Mouse (Mus musculus): ENCODE measurements at regions not wholly inside any gene's neighbourhood (a gene's known extent, or its start where the extent isn't known, plus 50 kb on each side); places are given as distances from the start of the nearest gene placed in this dataset.

GRCm38 (mm10) chr4:54601671-54602512 lies 343.0 kb upstream of the Zfp462 start:
- Histone ChIP-seq H3K4me1 (ENCODE audit: control insufficient read depth, insufficient read depth, low read length) (peaks cover 5% of the 10 kb centered on the region; the same call in 1 of the 2 replicates), H3K27ac (replicated peaks; ENCODE audit: insufficient read depth, low read depth, low read length) (no peak overlapping the region), H3K9ac (ENCODE audit: low read depth, low read length) (no peak overlapping the region), H3K27me3 (ENCODE audit: control insufficient read depth, insufficient read depth, low read length) (no peaks in the 10 kb centered on the region), H3K4me3 (ENCODE audit: insufficient read depth, low read depth, low read length) (no peak overlapping the region), H3K79me2 (ENCODE audit: control insufficient read depth, insufficient read depth, low read length) (no peaks in the 10 kb centered on the region), H3K36me3 (ENCODE audit: control insufficient read depth, insufficient read depth, low read length) (no peaks in the 10 kb centered on the region)
- WGBS, result 89% methylated on average over 15 of the region's 15 CpGs
- TF ChIP-seq CTCF (IDR thresholded peaks at IDR 0.05; ENCODE audit: low read depth, low read length) (no peak), POLR2A (IDR thresholded peaks at IDR 0.05; ENCODE audit: extremely low read depth, insufficient read depth, low read length) (no peak)
- no peak for DNase-seq (ENCODE audit: extremely low read depth, low read depth, low spot score)

- no peak for TF ChIP-seq POLR2A (IDR thresholded peaks at IDR 0.05; ENCODE audit: extremely low read depth, insufficient read depth, low read length)
- TF ChIP-seq CTCF (IDR thresholded peaks at IDR 0.05; ENCODE audit: low read depth, low read length), result no peak
- 54% methylated on average over 6 of the region's 6 CpGs for WGBS
- DNase-seq (ENCODE audit: extremely low read depth, low read depth, low spot score), result peak; percentile 87
- no peak overlapping the region for H3K4me3 ChIP-seq (ENCODE audit: insufficient read depth, low read depth, low read length)
- H3K27me3 ChIP-seq (ENCODE audit: control insufficient read depth, insufficient read depth, low read length), result no peaks in the 10 kb centered on the region
- H3K36me3 ChIP-seq (ENCODE audit: control insufficient read depth, insufficient read depth, low read length), result no peaks in the 10 kb centered on the region
- H3K79me2 ChIP-seq (ENCODE audit: control insufficient read depth, insufficient read depth, low read length), result no peaks in the 10 kb centered on the region
- H3K4me1 ChIP-seq (ENCODE audit: control insufficient read depth, insufficient read depth, low read length), result peaks cover 5% of the 10 kb centered on the region; the same call in 1 of the 2 replicates
- no peak overlapping the region for H3K27ac ChIP-seq (replicated peaks; ENCODE audit: insufficient read depth, low read depth, low read length)
- no peak overlapping the region for H3K9ac ChIP-seq (ENCODE audit: low read depth, low read length)
These were observed 342.2 kb upstream of the Zfp462 start for GRCm38 (mm10) chr4:54602513-54603205.

- no peak overlapping the region for H3K27ac ChIP-seq (replicated peaks; ENCODE audit: insufficient read depth, low read depth, low read length)
- H3K9ac ChIP-seq (ENCODE audit: low read depth, low read length), result no peak overlapping the region
- H3K4me3 ChIP-seq (ENCODE audit: insufficient read depth, low read depth, low read length), result no peak overlapping the region
- peaks cover 2% of the 10 kb centered on the region for H3K4me1 ChIP-seq (ENCODE audit: control insufficient read depth, insufficient read depth, low read length)
- no peak for DNase-seq (ENCODE audit: extremely low read depth, low read depth, low spot score)
- H3K27me3 ChIP-seq (ENCODE audit: control insufficient read depth, insufficient read depth, low read length), result no peaks in the 10 kb centered on the region
- TF ChIP-seq CTCF (IDR thresholded peaks at IDR 0.05; ENCODE audit: low read depth, low read length), result no peak
- no peak for TF ChIP-seq POLR2A (IDR thresholded peaks at IDR 0.05; ENCODE audit: extremely low read depth, insufficient read depth, low read length)
- no peaks in the 10 kb centered on the region for H3K79me2 ChIP-seq (ENCODE audit: control insufficient read depth, insufficient read depth, low read length)
- WGBS, result 78% methylated on average over 5 of the region's 5 CpGs
- no peaks in the 10 kb centered on the region for H3K36me3 ChIP-seq (ENCODE audit: control insufficient read depth, insufficient read depth, low read length)
These were observed 334.7 kb upstream of the Zfp462 start for GRCm38 (mm10) chr4:54610101-54610500.

- no peak for DNase-seq (ENCODE audit: extremely low read depth, low read depth, low spot score)
- no peak overlapping the region for H3K4me3 ChIP-seq (ENCODE audit: insufficient read depth, low read depth, low read length)
- 80% methylated on average over 7 of the region's 7 CpGs for WGBS
- TF ChIP-seq POLR2A (IDR thresholded peaks at IDR 0.05; ENCODE audit: extremely low read depth, insufficient read depth, low read length), result no peak
- TF ChIP-seq CTCF (IDR thresholded peaks at IDR 0.05; ENCODE audit: low read depth, low read length), result no peak
- no peak overlapping the region for H3K27ac ChIP-seq (replicated peaks; ENCODE audit: insufficient read depth, low read depth, low read length)
- H3K9ac ChIP-seq (ENCODE audit: low read depth, low read length), result no peak overlapping the region
- no peaks in the 10 kb centered on the region for H3K79me2 ChIP-seq (ENCODE audit: control insufficient read depth, insufficient read depth, low read length)
- no peaks in the 10 kb centered on the region for H3K36me3 ChIP-seq (ENCODE audit: control insufficient read depth, insufficient read depth, low read length)
- peaks cover 10% of the 10 kb centered on the region for H3K4me1 ChIP-seq (ENCODE audit: control insufficient read depth, insufficient read depth, low read length)
- H3K27me3 ChIP-seq (ENCODE audit: control insufficient read depth, insufficient read depth, low read length), result no peaks in the 10 kb centered on the region
These were observed 332.6 kb upstream of the Zfp462 start for GRCm38 (mm10) chr4:54611990-54612980.

- DNase-seq (ENCODE audit: extremely low read depth, low read depth, low spot score), result no peak
- H3K4me1 ChIP-seq (ENCODE audit: control insufficient read depth, insufficient read depth, low read length), result peaks cover 10% of the 10 kb centered on the region
These were observed 331.8 kb upstream of the Zfp462 start for GRCm38 (mm10) chr4:54613076-54613475.

More at GRCm38 (mm10) chr4:54613076-54613475, 331.8 kb upstream of the Zfp462 start:
- H3K9ac ChIP-seq (ENCODE audit: low read depth, low read length), result no peak overlapping the region
- TF ChIP-seq CTCF (IDR thresholded peaks at IDR 0.05; ENCODE audit: low read depth, low read length) (no peak), POLR2A (IDR thresholded peaks at IDR 0.05; ENCODE audit: extremely low read depth, insufficient read depth, low read length) (no peak)
- 88% methylated on average over 3 of the region's 3 CpGs for WGBS
- no peaks in the 10 kb centered on the region for H3K79me2 ChIP-seq (ENCODE audit: control insufficient read depth, insufficient read depth, low read length)
- H3K27ac ChIP-seq (replicated peaks; ENCODE audit: insufficient read depth, low read depth, low read length), result no peak overlapping the region
- no peaks in the 10 kb centered on the region for H3K36me3 ChIP-seq (ENCODE audit: control insufficient read depth, insufficient read depth, low read length)
- no peaks in the 10 kb centered on the region for H3K27me3 ChIP-seq (ENCODE audit: control insufficient read depth, insufficient read depth, low read length)
- H3K4me3 ChIP-seq (ENCODE audit: insufficient read depth, low read depth, low read length), result no peak overlapping the region

All from liver, adult 2 months (tissue).